ENCODE assay signal across 13 mouse cellular contexts in genomic region chr1:172418173-172418572, GRCm38 (mm10). TPM values are rescaled to one million over a fixed set of nuclear protein-coding genes. Genes with fewer than 3 reads are reported as not detected.
A peak's percentile ranks its signal among the peaks of the same experiment; 100 is the strongest.
DNase-seq lines count a peak whose midpoint lies in the region; ATAC-seq and TF ChIP-seq lines count a peak whose summit lies in the region.
"Had no signal": no experiment of that assay in that cellular context is flagged by ENCODE, and none has a peak within 500 bp of the region (broad histone marks: within the 10 kb centered on the region; RNA-seq: fewer than 3 reads in every experiment).

No protein-coding gene starts in this region.

- no peaks in the 10 kb centered on the region for H3K9me3 ChIP-seq in hindbrain, embryonic 13.5 days
- H3K9me3 ChIP-seq in hindbrain, postnatal 0 days (ENCODE audit: low read length), result no peaks in the 10 kb centered on the region
- no peaks in the 10 kb centered on the region for H3K9me3 ChIP-seq in embryonic facial prominence, embryonic 15.5 days (replicated peaks)
- H3K9me3 ChIP-seq: lung, embryonic 15.5 days had no signal

- no peaks in the 10 kb centered on the region for H3K36me3 ChIP-seq in hindbrain, embryonic 13.5 days
- no peaks in the 10 kb centered on the region for H3K36me3 ChIP-seq in hindbrain, postnatal 0 days (ENCODE audit: insufficient read depth, low read length)
- H3K36me3 ChIP-seq in embryonic facial prominence, embryonic 15.5 days, result no peaks in the 10 kb centered on the region
- H3K36me3 ChIP-seq: lung, embryonic 15.5 days had no signal

- peaks cover 3% of the 10 kb centered on the region; the same call in 1 of the 2 replicates for H3K4me1 ChIP-seq in hindbrain, embryonic 13.5 days (replicated peaks)
- H3K4me1 ChIP-seq in hindbrain, postnatal 0 days (ENCODE audit: insufficient read depth, low read length), result no peaks in the 10 kb centered on the region
- H3K4me1 ChIP-seq in embryonic facial prominence, embryonic 15.5 days, result peaks cover 10% of the 10 kb centered on the region; the same call in 1 of the 2 replicates
- H3K4me1 ChIP-seq: lung, embryonic 15.5 days had no signal

- DNase-seq in hindbrain, postnatal 0 days (ENCODE audit: low spot score), result no peak
- peak; percentile 34 to 38 for DNase-seq in spleen, postnatal 36 days (ENCODE audit: low spot score in 2 of 2)
- no peak for DNase-seq in spleen, adult 18-20 months
- no peak for DNase-seq in adrenal gland, adult 2 months
- DNase-seq in adrenal gland, postnatal 14 days, result no peak
- no peak for DNase-seq in kidney, adult 18-20 months
- DNase-seq: cerebellum, postnatal 36 days had no signal

- no peak overlapping the region for H3K9ac ChIP-seq in hindbrain, embryonic 13.5 days
- no peak overlapping the region for H3K9ac ChIP-seq in hindbrain, postnatal 0 days (replicated peaks; ENCODE audit: low read length)
- H3K9ac ChIP-seq in embryonic facial prominence, embryonic 15.5 days, result no peak overlapping the region
- H3K9ac ChIP-seq: lung, embryonic 15.5 days had no signal

- no peak for TF ChIP-seq CTCF in hindbrain, postnatal 0 days (IDR thresholded peaks at IDR 0.05; ENCODE audit: low read depth)

- 19% methylated on average over 6 of the region's 6 CpGs for WGBS in hindbrain, embryonic 13.5 days
- WGBS in hindbrain, postnatal 0 days, result 19% methylated on average over 6 of the region's 6 CpGs
- 18% methylated on average over 6 of the region's 6 CpGs for WGBS in embryonic facial prominence, embryonic 15.5 days

- H3K27me3 ChIP-seq in hindbrain, embryonic 13.5 days, result no peaks in the 10 kb centered on the region
- H3K27me3 ChIP-seq in hindbrain, postnatal 0 days (ENCODE audit: insufficient read depth, low read length), result no peaks in the 10 kb centered on the region
- no peaks in the 10 kb centered on the region for H3K27me3 ChIP-seq in embryonic facial prominence, embryonic 15.5 days
- H3K27me3 ChIP-seq: lung, embryonic 15.5 days had no signal

- H3K4me3 ChIP-seq in hindbrain, embryonic 13.5 days, result no peak overlapping the region
- H3K4me3 ChIP-seq in hindbrain, postnatal 0 days (ENCODE audit: low read length), result no peak overlapping the region
- no peak overlapping the region for H3K4me3 ChIP-seq in embryonic facial prominence, embryonic 15.5 days (replicated peaks)
- H3K4me3 ChIP-seq: lung, embryonic 15.5 days had no signal

- no peak overlapping the region for H3K4me2 ChIP-seq in hindbrain, embryonic 13.5 days
- H3K4me2 ChIP-seq in hindbrain, postnatal 0 days (ENCODE audit: low read depth, low read length), result no peak overlapping the region
- no peak overlapping the region for H3K4me2 ChIP-seq in embryonic facial prominence, embryonic 15.5 days (replicated peaks)
- H3K4me2 ChIP-seq: liver, embryonic 11.5 days; lung, embryonic 15.5 days had no signal

- H3K27ac ChIP-seq in hindbrain, embryonic 13.5 days, result no peak overlapping the region
- H3K27ac ChIP-seq in hindbrain, postnatal 0 days, result no peak overlapping the region
- no peak overlapping the region for H3K27ac ChIP-seq in embryonic facial prominence, embryonic 15.5 days (replicated peaks)
- H3K27ac ChIP-seq: lung, embryonic 15.5 days had no signal

- ATAC-seq in hindbrain, embryonic 13.5 days (ENCODE audit: low FRiP score), result peak; percentile 24; the same call in 1 of the 2 replicates
- no peak for ATAC-seq in hindbrain, postnatal 0 days
- ATAC-seq in embryonic facial prominence, embryonic 15.5 days (ENCODE audit: insufficient number of reproducible peaks, low FRiP score, low TSS enrichment, low read depth), result 0 out of 2 replicates have a peak, but pooled peaks have one; percentile 26
- ATAC-seq: forebrain, embryonic 16.5 days had no signal

RNA-seq across cellular contexts. Expression of gene Pigm, which starts 41.8 kb away (rescaled TPM):
- 4.7 and 4.9 TPM in 2 replicates for polyA plus RNA-seq in hindbrain, embryonic 13.5 days (2015; fragmentation: Nextera tagmentation; extraction: Ambion mirVana)
- 12.2 and 14.7 TPM in 2 replicates for total RNA-seq in hindbrain, postnatal 0 days (2014; rRNA removed)
- 2.7 and 3.0 TPM in 2 replicates for polyA plus RNA-seq in hindbrain, postnatal 0 days (2015; fragmentation: Nextera tagmentation; extraction: Ambion mirVana)
- 5.7 and 5.9 TPM in 2 replicates for polyA plus RNA-seq in embryonic facial prominence, embryonic 15.5 days (2015; fragmentation: Nextera tagmentation; extraction: Ambion mirVana)
- total RNA-seq in adrenal gland, adult 2 months (2021), result 10 to 100 TPM in 1 of 2 experiments, 1 to 10 TPM in 1; 9.2 to 11.2 TPM
- polyA plus RNA-seq in adrenal gland, adult 2 months (2012; rRNA removed), result 10.4 and 11.0 TPM in 2 replicates
- 12.3 and 14.5 TPM in 2 replicates for total RNA-seq in adrenal gland, postnatal 14 days (2021)

RNA-seq across cellular contexts. Expression of gene Slamf9, which starts 57.0 kb away (rescaled TPM):
- 0.34 TPM in 1 of 2 replicates, not detected in the other for polyA plus RNA-seq in hindbrain, embryonic 13.5 days (2015; fragmentation: Nextera tagmentation; extraction: Ambion mirVana)
- not detected in 2 replicates for total RNA-seq in hindbrain, postnatal 0 days (2014; rRNA removed)
- polyA plus RNA-seq in hindbrain, postnatal 0 days (2015; fragmentation: Nextera tagmentation; extraction: Ambion mirVana), result 0.39 and 0.49 TPM in 2 replicates
- polyA plus RNA-seq in embryonic facial prominence, embryonic 15.5 days (2015; fragmentation: Nextera tagmentation; extraction: Ambion mirVana), result 0.85 and 1.2 TPM in 2 replicates
- 1 to 10 TPM; 3.2 to 7.9 TPM for total RNA-seq in adrenal gland, adult 2 months (2021)
- 4.5 and 4.9 TPM in 2 replicates for polyA plus RNA-seq in adrenal gland, adult 2 months (2012; rRNA removed)
- total RNA-seq in adrenal gland, postnatal 14 days (2021), result 1.2 and 1.6 TPM in 2 replicates
- total RNA-seq: layer of hippocampus, postnatal 25 days had no signal
- polyA plus RNA-seq: forebrain, embryonic 16.5 days had no signal

Comparison
In these comparisons a context has a peak if more than half of its experiments do, and no peak if none do; other contexts are left out.
1. DNase-seq: peak in spleen, postnatal 36 days (2 of 2); none in hindbrain, postnatal 0 days (single experiment), spleen, adult 18-20 months (0 of 2), adrenal gland, adult 2 months (single experiment), adrenal gland, postnatal 14 days (single experiment) and kidney, adult 18-20 months (single experiment).